Mouse (Mus musculus): ENCODE data around the gene Ftl1-ps1.

The Ftl1-ps1 gene

DNA sequence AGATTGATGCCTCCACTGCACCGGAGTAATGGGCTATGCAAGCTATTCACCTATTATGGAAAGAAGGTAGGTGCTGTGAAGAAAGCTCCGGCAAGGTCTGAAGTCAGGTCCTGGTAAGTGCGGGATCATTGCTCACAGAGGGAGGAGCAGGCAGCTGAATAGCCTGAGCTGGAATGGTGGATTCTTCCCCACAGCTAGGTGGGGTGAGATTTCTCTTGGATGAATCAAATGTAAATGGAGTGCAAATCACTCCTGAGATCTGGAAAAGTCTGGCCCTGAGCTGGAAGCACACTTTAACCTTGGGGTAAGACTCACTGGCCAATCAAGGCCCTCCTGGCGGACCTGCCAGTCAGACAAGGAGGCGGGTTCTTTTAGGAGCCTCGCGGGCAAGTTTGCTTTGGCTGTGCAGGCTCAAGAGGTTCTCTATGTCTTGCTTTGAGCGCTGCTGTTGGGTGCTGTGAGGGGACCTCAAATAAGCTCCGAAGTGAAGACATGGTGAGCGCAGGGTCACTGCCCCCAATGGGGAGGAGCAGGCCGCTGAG, at the start of gene Ftl1-ps1:
Gene Ftl1-ps1, plus strand, starts transcription at position 397 of the 542 bp plus-strand sequence.
- DNase-seq (ENCODE audit: low spot score) = no peak

GRCm38 (mm10) chr13:74350435-74350906, 49.0 kb upstream of the Ftl1-ps1 start:
- no peak for DNase-seq (ENCODE audit: low spot score)

DNA sequence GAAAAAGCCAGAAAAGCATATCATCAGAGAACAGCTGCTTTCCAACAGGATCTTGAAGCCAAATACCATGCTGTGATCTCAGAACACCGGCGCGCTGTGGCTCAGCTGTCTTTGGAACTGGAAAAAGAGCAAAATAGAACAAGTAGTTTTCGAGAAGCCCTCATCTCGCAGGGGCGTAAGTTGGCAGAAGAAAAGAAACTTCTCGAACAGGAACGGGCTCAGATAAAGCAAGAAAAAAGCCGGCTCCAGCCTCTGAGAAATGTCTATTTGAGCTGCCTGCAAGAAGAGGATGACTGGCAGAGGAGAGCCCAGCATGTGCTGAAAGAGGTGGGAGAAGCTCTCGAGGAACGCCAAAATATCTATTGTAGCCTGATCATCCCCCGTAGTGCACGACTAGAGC, 43.0 kb upstream of the Ftl1-ps1 start:
- no peak for DNase-seq (ENCODE audit: low spot score)

DNA sequence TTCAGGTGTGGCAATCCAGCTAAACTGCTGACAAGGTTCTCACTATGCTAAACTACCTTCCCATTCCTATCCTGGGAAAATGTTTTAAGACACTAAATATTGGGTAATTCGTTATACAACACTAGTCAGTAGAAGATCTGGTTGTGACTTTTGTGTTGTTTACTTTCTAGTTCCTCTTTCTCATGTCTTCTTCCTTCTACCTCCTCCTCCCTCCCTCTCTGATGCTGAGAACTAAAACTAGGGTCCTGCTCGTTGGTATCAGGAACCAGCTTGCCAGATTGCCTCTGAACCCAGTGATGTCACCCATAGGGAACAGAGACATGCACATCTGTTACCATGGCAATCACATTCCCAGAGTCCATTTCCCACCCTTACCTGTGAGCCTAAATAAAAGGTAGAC, 37.3 kb upstream of the Ftl1-ps1 start:
- no peak for DNase-seq (ENCODE audit: low spot score)

DNA sequence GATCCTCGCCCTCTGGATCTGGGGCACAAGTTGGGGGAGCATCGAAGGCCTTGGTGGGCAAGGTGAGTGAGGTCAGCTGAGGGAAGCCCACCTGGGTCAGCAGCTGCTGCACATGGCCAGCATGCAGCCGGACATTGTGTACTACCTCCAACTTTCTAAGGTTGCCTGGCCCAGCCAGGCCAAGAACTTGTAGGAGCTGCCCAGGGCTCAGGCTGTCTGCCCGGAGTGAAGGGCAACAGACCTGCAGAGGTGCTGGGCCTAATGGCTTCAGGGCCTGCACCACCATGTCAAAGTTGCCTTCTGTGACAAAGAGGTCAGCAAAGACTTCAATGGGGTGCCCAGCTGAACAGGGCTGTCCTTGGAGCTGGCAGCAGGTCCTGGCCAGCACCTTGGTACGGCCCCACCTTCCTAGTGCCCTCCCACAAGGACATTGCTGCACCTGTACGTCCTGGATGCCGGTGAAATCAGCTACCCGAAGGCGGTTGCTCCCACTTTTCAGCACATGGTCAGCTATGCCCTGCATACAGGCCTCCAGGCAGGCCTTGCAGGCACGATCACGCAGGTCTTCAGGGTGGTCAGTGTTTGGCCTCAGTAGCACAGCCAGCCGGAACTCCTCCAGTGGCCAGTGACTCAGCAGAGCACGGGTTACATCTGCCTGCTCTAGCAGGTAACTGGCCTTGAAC, 36.2 kb upstream of the Ftl1-ps1 start:
- no peak for DNase-seq (ENCODE audit: low spot score)

DNA sequence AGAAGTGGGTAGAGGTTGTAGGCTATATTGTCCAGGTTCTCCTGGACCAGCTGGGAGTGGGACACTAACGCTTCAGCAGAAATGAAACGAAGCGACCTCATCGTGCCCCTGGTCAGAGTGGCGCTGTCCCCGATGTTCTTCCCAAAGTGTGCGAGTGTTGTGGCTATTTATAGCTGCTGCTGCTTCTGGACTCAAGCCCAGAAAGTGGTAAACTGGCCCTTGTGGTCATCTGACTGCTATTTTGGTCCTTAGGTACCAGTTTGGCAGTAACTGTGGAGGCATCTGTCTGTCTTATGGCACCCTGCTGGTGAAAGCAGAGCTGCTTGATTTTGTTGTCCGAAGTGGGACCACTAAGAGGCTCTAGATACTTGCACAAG, 35.6 kb upstream of the Ftl1-ps1 start, which contains the start of gene Lrrc14b:
Gene Lrrc14b, minus strand, starts transcription at position 147 of the 377 bp plus-strand sequence.
- no peak for DNase-seq (ENCODE audit: low spot score)

DNA sequence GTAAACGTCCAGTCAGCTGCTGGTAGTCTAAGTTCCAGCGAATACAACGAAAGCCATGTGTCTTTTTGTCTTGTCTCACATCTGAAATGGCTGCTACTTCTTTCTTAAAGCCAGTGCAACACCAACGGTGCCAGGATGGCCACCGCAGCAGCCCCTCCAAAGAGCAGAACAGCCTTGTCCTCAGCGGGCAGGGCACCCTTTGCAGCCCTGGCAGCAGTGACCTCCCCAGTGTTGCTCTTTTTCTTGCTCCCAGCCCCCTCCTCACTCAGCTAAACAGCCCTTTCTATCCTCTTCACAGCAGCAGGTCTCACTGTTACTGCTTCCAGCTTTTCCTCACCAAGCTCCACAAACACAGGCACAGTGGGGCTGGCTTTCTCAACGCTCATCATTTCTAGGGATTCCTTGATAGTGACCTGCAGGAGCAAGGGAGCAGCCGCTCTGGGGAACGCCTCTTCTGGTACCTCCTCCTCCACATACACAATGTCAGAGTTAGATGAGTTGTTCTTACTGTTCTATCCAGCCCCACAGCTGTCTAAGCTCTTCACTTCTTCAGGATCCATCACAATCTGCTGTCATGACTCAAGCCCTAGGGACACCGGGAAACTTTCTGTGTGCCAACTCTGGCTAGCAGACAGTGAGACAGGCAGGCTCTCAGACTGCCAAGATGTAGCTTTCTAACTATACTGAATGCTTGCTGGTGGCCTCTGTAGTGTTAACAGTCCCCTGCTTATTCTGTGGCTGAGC, 17.8 kb upstream of the Ftl1-ps1 start:
- no peak for DNase-seq (ENCODE audit: low spot score)

DNA sequence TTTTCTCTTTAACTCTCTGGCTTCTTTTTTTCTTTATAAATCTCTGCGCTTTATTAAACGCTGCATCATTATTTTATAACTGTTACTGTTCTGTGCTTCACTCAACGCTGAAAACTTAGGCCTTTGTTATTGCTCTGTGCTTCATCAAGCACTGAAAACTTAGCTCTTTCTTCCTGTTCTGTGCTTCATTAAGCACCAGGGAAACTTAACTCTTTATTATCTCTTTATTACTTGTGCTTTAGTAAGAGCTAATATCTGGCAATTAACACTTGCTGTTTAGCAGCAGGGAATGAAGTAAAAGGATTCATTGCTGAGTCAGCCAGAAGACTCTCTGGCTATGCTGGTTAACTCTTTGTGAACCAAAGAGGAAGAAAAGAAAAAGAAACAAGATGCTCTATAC, 17.2 kb upstream of the Ftl1-ps1 start:
- no peak for DNase-seq (ENCODE audit: low spot score)

GRCm38 (mm10) chr13:74389730-74390129, 9.8 kb upstream of the Ftl1-ps1 start:
- DNase-seq (ENCODE audit: low spot score) = no peak

GRCm38 (mm10) chr13:74390371-74390990, 9.0 kb upstream of the Ftl1-ps1 start, which contains the start of gene Zfp72:
Gene Zfp72, minus strand, starts transcription at chr13:74390836.
- peak; percentile 40 for DNase-seq (ENCODE audit: low spot score)

DNA sequence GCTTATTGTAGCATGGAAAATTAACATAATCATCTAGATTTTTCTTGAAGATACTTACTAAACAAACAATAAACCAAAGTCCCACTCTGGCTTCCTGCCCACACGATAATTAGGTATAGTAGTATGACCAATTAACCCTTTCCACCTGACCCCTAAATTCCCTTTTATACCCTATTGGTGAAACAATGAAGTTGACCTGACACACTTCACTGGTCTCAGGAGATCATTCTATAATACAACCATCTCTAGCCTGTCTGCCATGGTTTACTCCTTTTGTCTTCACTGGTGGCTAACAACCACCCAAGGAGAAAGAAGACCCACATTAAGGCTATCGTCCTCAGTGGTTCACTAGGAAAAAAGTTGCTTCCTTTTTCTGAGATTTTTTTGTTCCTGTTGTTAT, 8.3 kb upstream of the Ftl1-ps1 start:
- no peak for DNase-seq (ENCODE audit: low spot score)

- no peak for DNase-seq (ENCODE audit: low spot score)
Measured at GRCm38 (mm10) chr13:74439895-74440294, 40.4 kb downstream of the Ftl1-ps1 start.
